Mouse (Mus musculus) gastrocnemius, postnatal 4 days (tissue): ENCODE results near the gene Eefsec. TPM values are rescaled to one million over a fixed set of nuclear protein-coding genes. Genes with fewer than 3 reads are reported as not detected.

ENCODE experiments used
- DNase-seq, 2 experiments: peaks; one replicate each; pipeline ENCODE4 v3.0.0; 2021 to 2022; ENCODE audit warnings: low spot score in 2 of 2, mixed read lengths in 2 of 2
- total RNA-seq, 2 experiments: library from RNA; stranded (reverse); gene quantifications; 2 replicates each; pipeline ENCODE4 v1.2.3; 2021

The Eefsec gene
- total RNA-seq, 2 experiments from 2014 or later, result 13.8 to 14.4 TPM

GRCm38 (mm10) chr6:88215797-88216196 is 230.5 kb downstream of the Eefsec start:
- DNase-seq, result no peak

DNA sequence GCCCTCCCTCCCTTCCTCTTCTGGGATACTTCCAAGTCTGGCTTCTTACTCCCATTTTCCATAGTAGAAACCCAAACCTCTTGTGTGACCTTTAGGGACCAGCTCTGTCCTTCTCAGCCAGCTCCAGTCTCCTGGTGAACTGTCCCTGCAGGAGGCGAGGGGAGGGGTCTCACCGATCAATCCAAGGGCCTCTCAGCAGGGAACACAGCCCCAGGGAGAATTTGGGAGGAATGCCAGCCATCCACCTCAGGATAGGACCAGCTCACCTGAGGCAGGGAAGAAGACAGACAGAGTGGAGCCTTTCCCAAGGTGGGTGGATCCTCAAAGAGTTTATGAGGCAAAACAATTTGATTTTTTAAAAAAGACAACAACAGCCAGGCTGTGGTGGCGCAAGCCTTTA is 236.2 kb downstream of the Eefsec start:
- no peak for DNase-seq

- no peak for DNase-seq
Observed at GRCm38 (mm10) chr6:88209453-88209852, 236.9 kb downstream of the Eefsec start.

GRCm38 (mm10) chr6:88208321-88208720 is 238.0 kb downstream of the Eefsec start:
- no peak for DNase-seq

DNA sequence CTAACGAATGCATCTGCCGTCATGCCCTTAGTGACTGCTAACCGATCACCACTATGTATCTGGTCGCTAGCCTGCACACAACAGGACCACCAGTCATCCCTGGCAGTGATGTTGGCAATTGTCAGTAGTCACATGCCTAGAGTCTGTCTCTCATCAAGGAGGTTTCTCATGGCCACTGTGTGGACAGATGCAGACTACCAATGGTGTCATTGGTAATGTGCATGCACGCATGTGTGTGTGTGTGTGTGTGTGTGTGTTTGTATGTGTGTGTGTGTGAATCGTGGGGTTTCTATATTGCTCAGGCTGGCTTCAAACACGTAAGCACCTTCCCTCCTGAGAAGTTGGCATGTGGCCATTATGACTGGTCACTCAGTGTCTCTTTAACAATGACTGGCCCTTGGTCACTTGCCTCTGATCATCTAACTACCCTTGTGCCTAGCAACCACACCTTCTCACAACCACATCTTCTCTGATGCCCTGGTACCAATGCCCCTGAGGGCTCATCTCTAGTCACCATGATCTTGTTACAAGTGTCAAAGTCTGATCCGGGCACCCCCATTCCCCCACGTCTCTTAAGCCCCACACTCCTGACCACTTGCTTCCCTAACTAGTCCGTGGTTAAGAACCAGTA is 238.8 kb downstream of the Eefsec start:
- no peak for DNase-seq

Other genes starting within 250 kb of the Eefsec start
- gene Dnajb8, start 224.3 kb downstream of the Eefsec start, total RNA-seq, result not detected
- gene Ruvbl1, start 18.9 kb upstream of the Eefsec start, total RNA-seq, result 10 to 100 TPM; 35.0 to 36.0 TPM
- gene Sec61a1, start 72.4 kb upstream of the Eefsec start, total RNA-seq, result 100 to 1,000 TPM; 117 to 128 TPM
- 10 to 100 TPM; 28.1 to 29.6 TPM for gene Kbtbd12, start 191.4 kb upstream of the Eefsec start, total RNA-seq